Mouse (Mus musculus) testis, adult 2 months (tissue): ENCODE data around the gene Ugt1a1.

ENCODE experiments used
- CTCF ChIP-seq: fragments of 200-500 bp; IDR thresholded peaks from 2 replicates; pipeline ENCODE4 v1.5.1; 2012; ENCODE audit warnings: low read depth, mild to moderate bottlenecking, inconsistent platforms, low read length, moderate library complexity; ENCODE audit not compliant: control insufficient read depth, insufficient read depth, insufficient replicate concordance
- POLR2A ChIP-seq: fragments of 200-500 bp; IDR thresholded peaks from 2 replicates; pipeline ENCODE4 v1.6.1; 2012; ENCODE audit warnings: low read depth, mild to moderate bottlenecking, inconsistent platforms, low read length, moderate library complexity; ENCODE audit not compliant: control insufficient read depth

- TF ChIP-seq CTCF: no peak
- TF ChIP-seq POLR2A: no peak
Measured at GRCm38 (mm10) chr1:88245881-88246280, 34.1 kb downstream of the Ugt1a1 start.
